Mouse (Mus musculus): ENCODE measurements around the gene Acoxl.

Gene Acoxl

DNA sequence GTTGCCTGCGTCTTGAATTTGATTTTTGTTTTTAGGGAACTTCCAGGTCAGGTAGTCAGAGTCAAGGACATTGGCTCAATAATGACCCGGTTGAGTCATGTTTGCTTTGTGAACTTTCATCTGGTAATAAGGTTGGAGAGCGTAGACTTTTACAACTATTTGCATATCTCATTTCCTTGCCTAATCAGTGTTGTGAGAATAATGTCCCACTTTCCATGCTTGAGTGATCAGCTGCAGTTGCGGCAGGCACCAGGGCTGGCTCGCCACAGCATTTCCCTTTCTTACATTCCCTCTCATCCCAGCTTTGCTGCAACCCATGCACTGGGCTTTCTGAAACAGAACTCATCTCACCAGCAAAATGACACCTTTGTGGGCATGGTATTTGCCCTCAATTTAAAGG lies 59.0 kb downstream of the Acoxl start:
- DNase-seq, result no peak

DNA sequence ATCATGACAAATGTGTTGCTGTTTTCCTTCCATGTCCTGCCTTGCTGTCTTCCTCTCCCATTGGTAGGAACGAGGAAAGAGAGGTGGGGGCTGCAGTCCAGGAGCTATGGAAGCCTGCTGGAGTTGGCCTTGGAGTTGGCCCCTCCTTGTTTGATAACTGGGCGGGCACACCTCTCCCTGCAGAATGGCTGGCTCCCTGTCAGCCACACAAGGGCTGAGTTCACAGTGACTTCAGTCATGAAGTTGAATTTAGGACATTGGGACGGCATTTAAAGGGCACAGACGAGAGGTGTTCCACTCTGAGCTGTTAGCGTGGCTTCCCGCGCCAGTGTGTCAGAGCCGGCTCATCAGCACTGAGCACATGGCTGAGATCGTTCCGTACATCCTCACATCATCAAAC lies 66.2 kb downstream of the Acoxl start:
- no peak for DNase-seq

DNA sequence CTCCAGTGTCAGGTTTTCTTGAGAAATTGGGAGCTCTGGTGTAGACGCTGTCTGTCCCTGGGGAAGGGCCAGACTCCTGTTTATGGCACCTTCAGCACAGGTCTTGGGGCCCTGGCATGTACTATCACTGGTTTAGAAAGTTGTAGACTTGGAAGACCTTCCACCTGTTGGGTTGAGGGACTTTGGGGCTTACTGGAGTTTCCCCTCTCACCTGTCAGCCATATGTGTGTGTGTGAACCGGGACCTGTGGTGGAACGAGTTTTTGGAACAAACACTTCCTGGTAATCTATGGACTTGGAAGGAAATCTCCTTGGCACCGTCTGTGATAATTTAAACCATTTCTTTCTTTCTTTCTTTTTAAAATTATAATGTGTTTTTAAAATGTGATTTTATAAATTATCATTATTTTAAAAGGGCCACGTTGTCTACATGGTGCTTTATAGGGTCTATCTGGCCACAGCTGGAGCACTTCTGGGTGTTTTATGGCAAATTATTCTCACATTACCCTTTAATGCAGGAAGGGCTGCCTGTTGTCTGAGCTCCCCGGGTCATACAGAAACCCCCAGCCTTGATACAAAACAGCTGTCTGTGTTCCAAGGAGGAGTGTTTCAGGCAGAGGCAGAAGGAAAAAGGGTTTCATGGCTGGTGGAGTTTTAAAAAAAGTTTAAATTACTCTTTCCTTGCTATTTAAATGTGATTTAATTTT lies 68.5 kb downstream of the Acoxl start:
- no peak for DNase-seq

DNA sequence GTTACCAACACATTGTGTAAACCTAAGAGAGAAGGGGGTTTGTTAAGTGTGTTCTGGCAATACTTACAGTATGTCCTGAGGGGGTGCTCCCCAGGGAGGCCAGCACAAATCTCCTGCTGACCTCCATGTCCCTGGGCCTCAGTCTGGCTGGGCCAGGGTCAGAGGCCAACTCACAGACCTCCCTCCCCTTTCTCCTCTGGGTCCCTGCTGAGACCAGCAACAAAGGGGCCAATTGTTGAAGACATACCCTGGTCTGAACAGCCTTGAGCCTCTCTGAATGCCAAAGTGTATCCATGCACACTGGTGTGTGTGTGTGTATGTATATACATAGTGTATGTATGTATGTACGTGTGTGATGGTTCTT lies 69.0 kb downstream of the Acoxl start:
- no peak for DNase-seq

DNA sequence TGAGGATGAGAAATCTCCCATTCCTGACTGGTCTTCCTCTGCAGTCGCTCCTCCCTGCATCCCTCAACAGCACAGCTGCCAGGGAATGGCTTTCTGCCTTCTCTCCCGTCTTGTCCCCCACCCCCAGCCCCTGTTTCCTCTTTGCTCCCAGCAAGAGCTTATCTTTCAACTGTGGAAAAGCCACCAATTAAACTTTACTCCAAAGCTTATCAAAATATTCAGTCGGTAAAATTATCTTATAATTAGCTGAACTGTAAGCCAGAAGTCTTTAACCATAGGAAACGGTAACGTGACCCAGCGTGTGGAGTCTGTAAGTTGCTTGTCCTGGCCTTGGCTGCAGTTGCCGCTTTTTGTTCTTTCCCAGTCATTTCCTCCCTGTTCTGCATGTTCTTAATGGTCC lies 70.2 kb downstream of the Acoxl start:
- no peak for DNase-seq

DNA sequence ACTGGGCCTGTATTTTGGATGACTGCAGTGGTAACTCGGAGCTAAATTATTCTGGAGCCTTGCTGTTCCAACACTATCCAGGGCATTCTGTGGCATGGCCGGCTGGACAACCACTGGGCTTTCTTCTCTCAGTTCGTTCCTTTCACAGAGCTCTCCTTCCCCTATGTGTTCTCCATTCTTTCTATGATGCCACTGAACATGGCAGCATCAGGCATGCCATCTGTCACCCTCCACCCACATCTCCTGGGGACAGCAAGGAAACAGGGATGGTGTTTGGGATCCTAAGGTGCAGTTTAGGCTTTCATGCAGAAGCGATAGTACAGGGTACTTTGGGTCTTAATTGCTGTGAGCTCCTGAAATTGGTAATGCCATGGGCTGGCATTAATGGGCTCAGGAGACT lies 71.1 kb downstream of the Acoxl start:
- DNase-seq, result no peak

DNA sequence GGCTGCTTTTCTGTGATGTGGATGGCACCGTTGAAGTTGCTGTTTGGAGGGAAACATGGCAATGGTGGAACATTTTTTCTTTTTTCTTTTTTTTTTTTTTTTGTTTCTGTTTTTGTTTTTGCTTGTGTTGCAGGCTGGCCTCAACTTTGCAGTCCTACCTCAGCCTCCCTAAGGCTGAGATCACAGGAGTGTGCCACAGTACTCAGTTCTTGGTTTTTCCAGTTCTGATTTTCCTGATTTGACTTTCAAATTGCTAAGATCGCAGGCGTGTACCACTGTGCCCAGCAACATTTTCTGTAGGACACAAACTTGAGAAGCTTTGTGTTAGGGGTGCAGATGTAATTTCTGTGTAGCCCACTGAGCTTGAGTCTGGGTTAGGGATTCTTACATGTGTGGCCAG lies 72.9 kb downstream of the Acoxl start:
- no peak for DNase-seq

DNA sequence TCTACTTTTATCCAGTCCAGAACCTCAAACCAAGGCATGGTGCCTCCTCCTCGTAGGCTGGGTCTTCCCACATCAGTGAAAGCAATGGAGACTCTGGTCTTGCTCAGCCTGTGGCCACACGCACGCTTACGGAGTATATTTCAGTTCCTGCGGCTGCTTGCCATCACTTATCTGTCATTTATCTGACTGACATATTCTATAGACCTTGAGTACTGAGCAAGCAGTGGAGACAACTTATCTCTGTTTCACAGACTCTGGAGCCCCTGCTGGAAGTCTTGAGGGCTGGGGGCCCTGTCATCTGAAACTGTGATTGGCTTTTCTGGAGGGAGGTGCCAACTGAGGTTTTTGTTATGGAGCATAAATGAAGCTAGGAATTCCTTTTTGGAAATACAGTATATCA lies 75.4 kb downstream of the Acoxl start:
- no peak for DNase-seq

DNA sequence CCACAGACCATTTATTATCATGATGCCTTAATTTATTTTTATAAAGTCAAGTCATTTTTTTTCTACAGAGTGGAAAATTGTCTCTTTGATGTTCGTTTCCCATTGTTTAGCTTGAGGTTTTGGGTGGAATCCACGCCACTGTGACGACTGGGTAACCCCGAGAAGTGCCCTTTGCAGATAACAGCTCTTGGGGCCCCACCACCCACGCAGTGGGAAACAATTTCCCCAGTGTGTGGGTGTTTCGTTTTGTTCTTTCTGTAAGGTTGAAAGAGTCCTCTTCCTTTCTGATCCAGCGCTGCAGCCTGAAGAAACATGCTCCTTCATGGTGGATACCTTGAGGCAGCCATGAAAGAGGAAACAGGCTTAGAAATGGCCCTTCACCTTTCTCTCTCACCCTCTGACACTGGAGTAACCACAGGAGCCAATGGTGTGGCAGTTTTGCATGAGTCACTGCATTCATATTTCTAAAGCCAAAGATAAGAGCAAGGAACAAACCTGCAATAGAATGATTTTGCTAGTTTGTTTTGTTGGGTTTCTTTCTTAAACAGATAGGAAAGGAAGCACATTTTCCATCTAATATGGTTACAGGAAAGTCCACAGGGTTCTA lies 78.2 kb downstream of the Acoxl start:
- DNase-seq, result no peak

DNA sequence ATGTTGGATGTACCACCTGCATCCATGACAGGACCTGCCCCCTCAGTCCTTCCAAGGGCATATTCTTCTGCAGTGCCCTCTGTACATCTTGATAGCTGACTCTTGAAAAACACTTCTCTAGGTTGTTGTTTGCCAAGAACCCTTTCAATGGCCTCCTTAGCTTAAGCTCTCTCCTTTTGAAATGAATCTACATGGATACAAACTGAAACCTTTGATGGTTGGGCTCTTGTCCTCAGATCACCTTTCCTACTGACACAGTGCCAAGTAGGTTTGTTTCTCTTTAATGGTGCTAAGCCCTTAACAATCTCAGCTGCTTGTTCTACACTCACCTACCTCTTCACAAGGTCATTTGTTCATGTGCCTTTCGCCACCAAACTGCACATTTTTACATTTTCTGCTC lies 81.1 kb downstream of the Acoxl start:
- DNase-seq, result peak; percentile 40

DNA sequence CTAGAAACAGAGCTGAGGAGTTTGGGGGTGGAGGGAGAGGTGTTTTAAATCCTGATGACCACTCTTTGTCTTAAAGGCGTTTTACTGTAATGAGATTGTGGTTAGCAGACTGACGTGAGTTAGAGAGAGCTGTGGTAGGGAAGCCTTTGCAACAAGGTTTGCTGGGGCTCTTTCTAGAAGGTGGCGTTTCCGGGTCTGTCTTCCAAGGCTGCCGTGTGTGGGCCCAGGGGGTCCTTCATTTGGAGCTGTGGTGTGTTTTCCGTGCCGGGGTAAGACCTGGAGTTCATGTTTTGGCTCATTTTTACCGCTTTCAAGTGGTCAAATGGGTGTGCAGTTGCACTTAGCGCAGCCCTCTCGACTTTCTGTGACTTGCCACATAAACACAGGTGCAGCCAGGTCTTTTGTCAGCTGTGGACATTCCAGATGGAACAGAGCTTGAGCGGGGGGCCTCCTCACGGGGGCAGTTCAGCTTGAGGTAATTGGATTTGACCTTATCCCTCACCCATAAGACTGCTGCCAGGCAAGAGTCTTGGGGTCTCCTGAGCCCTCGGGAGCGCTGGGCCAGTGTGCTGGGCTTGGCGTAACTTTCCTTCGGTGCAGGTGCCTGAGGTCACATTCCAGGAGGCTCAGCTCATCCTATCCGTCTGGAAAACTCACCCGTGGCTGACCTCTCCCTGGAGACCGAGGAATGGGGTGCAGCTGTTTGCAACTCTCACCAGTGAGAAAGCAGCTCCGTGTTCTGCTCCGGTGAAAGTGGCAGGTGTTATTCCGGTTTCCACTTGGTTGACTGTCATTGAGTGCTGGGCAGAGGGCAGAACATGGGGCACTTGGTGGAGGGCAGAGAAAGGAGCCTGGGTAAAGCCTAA lies 83.6 kb downstream of the Acoxl start:
- DNase-seq, result no peak

DNA sequence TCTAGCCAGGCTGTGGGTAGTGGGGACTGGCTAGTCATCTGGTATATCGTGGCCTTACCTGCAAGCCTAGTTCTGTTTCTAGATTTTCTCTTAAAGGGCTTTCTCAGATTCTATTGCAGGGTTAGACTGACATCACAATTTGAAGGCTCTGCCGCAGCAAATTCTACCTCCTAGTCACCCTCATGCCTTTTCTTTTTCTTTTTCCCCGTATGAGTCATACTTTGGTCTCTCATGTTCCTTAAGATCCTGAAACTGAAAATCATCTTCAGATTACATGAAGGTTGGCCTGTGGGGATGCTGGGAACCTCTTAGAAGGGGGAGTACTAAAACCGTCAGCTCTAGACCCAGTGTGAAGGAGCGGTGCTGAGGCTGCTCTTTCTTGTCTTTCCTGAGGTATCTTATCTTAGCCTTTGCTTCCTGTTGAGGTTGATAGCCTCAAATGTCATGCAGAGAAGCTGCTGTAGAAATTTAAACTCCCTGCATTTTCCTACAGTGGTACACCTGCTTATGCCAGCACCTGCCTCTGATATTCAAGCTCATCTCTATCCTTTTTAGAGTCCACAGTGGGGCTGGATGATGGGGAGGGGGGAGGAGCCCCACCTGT lies 84.5 kb downstream of the Acoxl start:
- DNase-seq, result no peak

DNA sequence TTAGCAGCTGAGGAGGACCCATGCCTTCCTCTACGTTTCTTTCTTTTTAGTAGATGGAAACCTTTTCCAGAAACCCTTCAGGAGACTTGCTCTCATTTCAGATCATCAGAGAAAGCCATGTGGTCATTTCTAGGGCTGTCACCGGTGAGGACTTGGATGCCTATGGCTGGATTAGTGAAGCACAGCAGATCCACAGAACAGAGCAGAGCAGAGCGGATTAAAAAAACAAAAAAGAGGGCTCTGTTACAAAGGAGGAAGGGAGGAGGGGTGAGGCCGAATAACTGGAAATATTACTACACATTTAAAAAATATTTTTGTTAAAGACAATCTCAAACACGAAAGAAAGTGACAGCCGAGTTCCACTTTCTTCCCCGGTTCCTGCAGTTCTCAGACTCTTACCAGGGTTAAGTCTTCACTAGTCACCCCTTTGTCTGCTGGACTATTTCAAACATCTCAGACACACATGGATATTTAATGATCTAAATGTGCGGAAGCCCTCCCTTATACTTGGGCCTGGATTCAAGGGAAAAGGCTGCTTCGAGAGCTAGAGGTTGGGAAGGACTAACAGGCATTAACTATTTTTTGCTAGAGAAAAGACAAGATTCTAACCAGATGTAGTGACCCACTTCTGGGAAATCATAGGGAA lies 88.1 kb downstream of the Acoxl start:
- no peak for DNase-seq

DNA sequence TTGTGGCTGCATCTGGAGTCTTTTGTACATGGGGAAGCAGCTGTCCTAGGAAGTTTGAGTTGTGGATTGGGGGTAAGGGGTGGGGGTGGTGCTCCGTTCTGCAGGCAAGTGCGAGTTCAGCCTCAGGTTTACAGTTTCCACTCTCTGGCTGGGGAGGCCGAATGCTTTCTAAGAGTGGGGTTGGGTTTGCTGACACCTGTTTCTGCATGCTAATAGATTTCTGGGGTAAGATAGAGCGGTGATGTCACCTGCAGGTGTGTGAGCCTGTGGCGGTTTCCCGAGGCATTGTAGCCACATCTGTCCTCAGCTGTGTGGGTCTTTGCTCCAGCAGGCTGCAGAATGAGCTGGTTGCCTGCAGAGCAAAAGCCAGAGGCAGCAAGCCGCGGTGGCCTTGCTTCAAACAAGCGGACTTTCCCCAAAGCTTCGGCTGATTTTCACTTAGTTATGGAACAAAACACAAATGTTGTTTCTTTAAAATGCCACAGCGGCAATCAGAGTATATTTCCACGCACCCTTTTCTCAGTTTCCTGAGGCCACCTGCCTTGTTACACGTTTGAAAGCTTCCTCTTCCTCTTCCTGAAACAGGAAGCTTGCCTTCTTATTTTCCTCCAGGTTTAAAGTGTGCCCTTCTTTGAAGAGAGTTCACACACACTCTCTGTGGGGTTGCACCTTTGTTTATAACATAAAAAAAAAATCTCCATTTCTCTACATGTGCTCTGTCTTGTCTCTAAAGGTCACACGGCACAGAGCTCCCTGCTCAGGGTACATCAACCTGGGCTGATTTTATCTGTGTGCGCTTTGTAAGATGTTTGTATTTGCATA lies 89.0 kb downstream of the Acoxl start:
- no peak for DNase-seq

DNA sequence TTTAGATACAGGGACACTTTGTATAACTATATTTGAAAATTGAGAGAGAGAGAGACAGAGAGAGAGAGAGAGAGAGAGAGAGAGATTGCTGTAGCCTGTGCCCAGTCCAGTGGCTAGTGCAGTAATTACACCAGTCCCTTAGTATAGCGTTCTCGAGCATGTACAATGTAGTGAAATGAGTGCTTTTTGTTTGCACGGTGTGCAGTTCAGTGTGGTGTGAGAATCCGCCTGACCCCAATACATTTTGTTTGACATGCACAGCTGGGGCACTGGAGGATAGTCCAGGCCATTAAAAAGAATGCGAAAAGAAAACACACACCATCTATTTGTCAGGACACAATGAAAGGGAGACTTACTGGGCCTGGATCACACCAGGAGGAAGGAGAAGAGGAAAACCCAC lies 89.6 kb downstream of the Acoxl start:
- no peak for DNase-seq

DNA sequence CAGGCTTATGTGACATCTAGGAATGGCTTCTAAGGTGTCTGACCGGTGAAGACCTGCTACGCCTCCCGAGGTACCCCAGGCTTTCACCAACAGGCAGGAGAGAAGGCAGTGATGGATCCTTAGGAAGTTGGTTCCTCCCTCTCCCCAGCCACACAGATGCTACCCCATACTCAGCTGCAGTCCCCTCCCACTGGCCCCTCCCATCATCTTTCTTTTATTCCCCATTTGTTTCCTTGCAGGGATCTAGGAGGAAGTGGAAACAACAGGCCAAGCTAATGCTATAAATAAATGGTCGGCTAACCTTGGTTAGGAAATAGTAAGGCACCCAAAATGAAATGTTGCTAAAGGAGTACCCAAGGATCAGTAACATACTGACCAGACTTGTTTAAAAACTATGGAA lies 90.2 kb downstream of the Acoxl start:
- no peak for DNase-seq

DNA sequence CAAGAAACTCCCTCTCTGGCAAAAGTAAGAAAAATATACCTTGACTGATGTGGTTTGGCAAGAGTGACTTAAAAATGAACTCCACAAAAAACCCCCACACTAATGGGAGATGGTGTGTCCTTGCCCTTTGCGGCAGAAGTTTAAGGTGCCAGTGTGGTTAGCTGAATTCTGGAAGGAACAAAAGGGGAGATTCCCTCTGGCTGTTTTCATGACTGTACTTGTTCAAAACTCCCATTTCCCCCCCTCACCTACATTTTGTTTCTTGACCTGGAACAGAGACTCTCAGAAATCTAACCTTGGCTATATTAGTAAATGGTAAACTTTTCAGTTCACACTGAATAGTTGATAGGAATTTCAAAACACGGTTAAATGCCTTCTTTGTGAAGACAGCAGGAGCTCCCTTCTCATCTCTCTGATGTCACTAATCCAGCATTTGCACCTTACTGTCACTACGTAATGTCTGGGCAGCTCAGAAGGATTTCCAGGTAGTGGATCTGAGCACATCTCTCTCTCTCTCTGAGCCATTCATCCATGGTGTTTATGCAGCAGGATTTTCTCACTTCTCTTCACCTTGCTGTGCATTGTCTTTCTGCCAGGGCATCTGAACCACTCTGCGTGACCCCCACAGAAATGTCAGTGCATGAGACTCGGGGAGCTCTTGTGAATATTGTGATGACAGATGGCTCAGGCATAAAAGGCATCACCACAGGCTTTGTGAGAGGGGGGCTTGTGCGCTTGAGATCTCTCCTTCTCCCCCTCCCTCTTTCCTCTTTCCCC lies 91.5 kb downstream of the Acoxl start:
- DNase-seq, result no peak

DNA sequence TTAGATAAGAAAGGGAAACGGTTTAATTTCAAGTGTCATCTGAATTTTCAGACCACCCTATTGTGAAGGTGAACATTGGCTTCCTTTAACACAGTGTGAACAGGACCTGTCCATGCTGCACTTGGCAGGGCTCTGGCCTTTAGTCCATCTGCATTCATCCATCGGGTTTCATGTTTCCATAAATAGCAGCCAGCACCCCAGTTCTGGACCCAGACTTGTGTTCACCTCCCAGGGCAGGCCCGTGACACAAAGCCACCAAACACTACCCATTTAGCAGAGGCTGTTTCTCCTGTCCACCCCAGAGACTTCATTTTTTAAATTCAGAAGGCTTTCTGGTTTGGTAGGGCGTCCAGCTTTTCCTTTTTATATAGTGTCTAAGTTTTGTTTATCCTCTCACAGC lies 92.9 kb downstream of the Acoxl start:
- DNase-seq, result no peak

DNA sequence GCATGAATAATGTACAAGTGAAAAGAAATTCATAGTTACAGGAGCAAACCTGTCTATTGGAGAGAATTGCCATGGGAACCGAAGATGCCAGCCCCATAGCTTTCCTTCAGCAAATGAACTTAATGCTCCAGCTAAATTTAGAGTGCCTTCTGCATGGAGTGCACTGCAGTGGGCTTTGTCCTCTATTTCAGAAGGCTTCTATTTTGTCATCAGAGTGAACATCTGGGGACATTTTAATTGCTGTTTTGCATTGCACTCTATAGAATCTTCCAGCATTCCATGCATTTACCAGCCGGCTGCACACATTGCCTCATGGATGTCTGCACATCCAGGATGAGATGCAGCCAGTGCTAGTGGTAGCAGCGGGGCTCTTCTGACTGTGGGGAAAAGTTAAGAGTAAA lies 94.9 kb downstream of the Acoxl start:
- DNase-seq, result no peak

DNA sequence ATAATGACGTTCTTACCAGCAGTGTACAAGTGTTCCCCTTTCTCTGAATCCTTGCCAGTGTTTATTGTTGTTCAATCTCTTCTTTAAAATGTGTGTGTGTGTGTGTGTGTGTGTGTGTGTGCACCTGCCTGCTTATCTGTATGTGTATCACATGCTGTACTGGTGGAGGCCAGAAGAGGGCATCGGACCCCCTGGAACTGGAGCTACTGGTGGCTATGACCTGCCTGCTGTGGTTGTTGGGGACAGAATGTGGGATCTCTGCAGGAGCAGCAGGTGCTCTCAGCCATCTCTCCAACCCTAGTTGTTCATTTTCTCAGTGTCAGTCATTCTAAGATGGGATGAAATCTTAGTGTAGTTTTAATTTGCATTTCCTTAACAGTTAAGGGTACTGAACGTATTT lies 98.4 kb downstream of the Acoxl start:
- no peak for DNase-seq

DNA sequence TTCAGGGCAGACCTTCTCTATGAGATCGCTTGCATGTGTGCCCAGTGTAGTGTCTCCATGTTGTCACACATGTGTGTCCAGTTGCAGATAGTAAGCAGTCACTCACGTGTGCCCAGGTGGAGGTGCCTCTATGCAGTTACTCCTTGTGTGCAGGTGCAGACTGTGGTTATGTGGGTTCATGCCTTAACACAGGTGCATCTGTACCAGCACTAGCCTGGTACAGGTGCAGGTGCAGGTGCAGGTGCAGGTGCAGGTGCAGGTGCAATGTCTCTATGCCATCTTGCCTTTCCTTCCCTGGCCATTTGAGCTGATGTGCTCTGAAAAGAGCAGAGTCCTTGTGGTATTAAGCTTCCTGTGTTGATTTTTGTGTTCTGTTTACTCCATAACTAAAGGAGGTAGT lies 100.5 kb downstream of the Acoxl start:
- no peak for DNase-seq

DNA sequence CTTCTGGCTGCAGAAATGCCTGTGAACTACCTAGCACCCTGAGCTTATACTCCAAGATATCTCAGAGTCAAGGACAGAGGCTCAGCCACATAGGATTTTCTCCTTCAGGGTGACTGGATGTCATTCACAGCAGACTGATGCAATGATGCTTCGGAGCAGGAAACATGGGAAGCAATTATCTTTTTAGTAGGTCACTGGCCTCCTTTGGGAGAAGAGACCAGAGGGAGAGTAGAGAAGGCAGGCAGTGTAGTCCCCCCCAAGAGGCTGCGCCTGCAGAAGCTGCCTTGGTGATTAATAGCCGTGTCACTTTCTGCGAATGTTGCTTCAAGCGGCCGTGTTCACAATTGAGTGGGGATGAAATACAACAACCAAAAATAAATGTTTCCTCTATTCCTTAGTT lies 121.9 kb downstream of the Acoxl start:
- DNase-seq, result no peak

All from lung, postnatal 14 days (tissue).